ENCODE assay signal across 10 mouse cellular contexts in the genomic region with DNA sequence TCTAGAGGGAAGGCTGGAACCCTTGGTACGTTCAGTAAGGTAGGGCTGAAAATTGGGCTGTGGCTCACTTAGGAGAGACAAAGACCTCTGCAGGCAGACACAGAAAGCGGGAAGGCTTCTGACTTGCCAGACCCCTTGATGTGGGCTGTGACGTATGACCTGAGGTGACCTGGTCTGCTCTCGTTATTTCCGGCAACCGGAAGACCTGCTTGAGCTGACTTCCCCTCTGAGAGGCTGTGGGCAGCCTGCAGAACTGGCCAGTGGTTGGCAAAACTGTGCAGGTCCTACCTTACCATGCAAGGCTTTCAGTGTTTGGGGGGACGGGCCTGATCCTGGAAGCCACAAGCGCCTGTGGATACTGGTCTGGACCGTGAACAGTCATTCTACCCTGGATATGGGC. TPM values are rescaled to one million over a fixed set of nuclear protein-coding genes. Genes with fewer than 3 reads are reported as not detected.
A peak's percentile ranks its signal among the peaks of the same experiment; 100 is the strongest.
DNase-seq lines count a peak whose midpoint lies in the region; ATAC-seq and TF ChIP-seq lines count a peak whose summit lies in the region.
"Had no signal": no experiment of that assay in that cellular context is flagged by ENCODE, and none has a peak within 500 bp of the region (broad histone marks: within the 10 kb centered on the region; RNA-seq: fewer than 3 reads in every experiment).

No protein-coding gene starts in this region.

- TF ChIP-seq CTCF in hindbrain, postnatal 0 days (IDR thresholded peaks at IDR 0.05; ENCODE audit: low read depth), result no peak

- 76% methylated on average over 9 of the region's 9 CpGs for WGBS in hindbrain, postnatal 0 days
- 78% methylated on average over 9 of the region's 9 CpGs for WGBS in hindbrain, embryonic 14.5 days

- H3K4me3 ChIP-seq in hindbrain, postnatal 0 days (ENCODE audit: low read length), result no peak overlapping the region
- H3K4me3 ChIP-seq in hindbrain, embryonic 14.5 days (replicated peaks; ENCODE audit: low read length), result no peak overlapping the region
- H3K4me3 ChIP-seq: neural tube, embryonic 13.5 days had no signal

- peak overlapping the region; percentile 56 for H3K27ac ChIP-seq in hindbrain, postnatal 0 days
- no peak overlapping the region for H3K27ac ChIP-seq in hindbrain, embryonic 14.5 days
- H3K27ac ChIP-seq: neural tube, embryonic 13.5 days had no signal

- H3K36me3 ChIP-seq in hindbrain, postnatal 0 days (ENCODE audit: insufficient read depth, low read length), result no peaks in the 10 kb centered on the region
- no peaks in the 10 kb centered on the region for H3K36me3 ChIP-seq in hindbrain, embryonic 14.5 days (replicated peaks; ENCODE audit: control insufficient read depth, insufficient read depth)
- H3K36me3 ChIP-seq: neural tube, embryonic 13.5 days had no signal

- ATAC-seq in hindbrain, postnatal 0 days, result no peak
- no peak for ATAC-seq in hindbrain, embryonic 14.5 days (ENCODE audit: low FRiP score)
- ATAC-seq in granulocyte monocyte progenitor cell, adult 5-6 weeks (replicated peaks; ENCODE audit: poor library complexity, severe bottlenecking), result peak; percentile 91
- peak; percentile 76 for ATAC-seq in neutrophil, adult 5-6 weeks (ENCODE audit: extremely low read depth, insufficient number of reproducible peaks, low FRiP score, poor library complexity, severe bottlenecking)

- no peaks in the 10 kb centered on the region for H3K27me3 ChIP-seq in hindbrain, postnatal 0 days (ENCODE audit: insufficient read depth, low read length)
- no peaks in the 10 kb centered on the region for H3K27me3 ChIP-seq in hindbrain, embryonic 14.5 days (ENCODE audit: control insufficient read depth, insufficient read depth, low read length)
- H3K27me3 ChIP-seq: neural tube, embryonic 13.5 days had no signal

- peaks cover 9% of the 10 kb centered on the region; the same call in 1 of the 2 replicates for H3K4me1 ChIP-seq in hindbrain, postnatal 0 days (ENCODE audit: insufficient read depth, low read length)
- 0 out of 2 replicates have a peak, but pooled peaks cover 2% of the 10 kb centered on the region for H3K4me1 ChIP-seq in hindbrain, embryonic 14.5 days (replicated peaks; ENCODE audit: control insufficient read depth, insufficient read depth, low read length)

- H3K9ac ChIP-seq in hindbrain, postnatal 0 days (replicated peaks; ENCODE audit: low read length), result no peak overlapping the region
- no peak overlapping the region for H3K9ac ChIP-seq in hindbrain, embryonic 14.5 days
- H3K9ac ChIP-seq: neural tube, embryonic 13.5 days had no signal

- no peak overlapping the region for H3K4me2 ChIP-seq in hindbrain, postnatal 0 days (ENCODE audit: low read depth, low read length)
- no peak overlapping the region for H3K4me2 ChIP-seq in hindbrain, embryonic 14.5 days (replicated peaks)
- H3K4me2 ChIP-seq: neural tube, embryonic 13.5 days had no signal

- no peak for DNase-seq in hindbrain, postnatal 0 days (ENCODE audit: low spot score)
- no peak for DNase-seq in hindbrain, embryonic 14.5 days (ENCODE audit: low spot score)
- peak; percentile 51 to 74 for DNase-seq in kidney, postnatal 25 days
- DNase-seq in urinary bladder, adult 18-20 months (ENCODE audit: low spot score in 2 of 2), result no peak
- no peak for DNase-seq in cerebellum, adult 11-12 months
- DNase-seq: cerebellum, adult 9-11 months; thymus, postnatal 4 days had no signal

- H3K9me3 ChIP-seq in hindbrain, postnatal 0 days (ENCODE audit: low read length), result no peaks in the 10 kb centered on the region
- no peaks in the 10 kb centered on the region for H3K9me3 ChIP-seq in hindbrain, embryonic 14.5 days (ENCODE audit: control insufficient read depth, low read length)
- H3K9me3 ChIP-seq: neural tube, embryonic 13.5 days had no signal

RNA-seq across cellular contexts. Expression of a gene that starts 19.5 kb away (rescaled TPM):
- total RNA-seq in hindbrain, postnatal 0 days (2014; rRNA removed), result 2.0 and 3.2 TPM in 2 replicates
- polyA plus RNA-seq in hindbrain, postnatal 0 days (2015; fragmentation: Nextera tagmentation; extraction: Ambion mirVana), result 1.7 and 1.8 TPM in 2 replicates
- polyA plus RNA-seq in hindbrain, embryonic 14.5 days (2014; fragmentation: Nextera tagmentation; extraction: Ambion mirVana), result 2.7 and 3.1 TPM in 2 replicates
- 263 and 340 TPM in 2 replicates for total RNA-seq in granulocyte monocyte progenitor cell, adult 5-6 weeks (2014; fragmentation: Nextera tagmentation)
- 64.3 and 71.5 TPM in 2 replicates for total RNA-seq in granulocyte monocyte progenitor cell, adult 5-6 weeks (2017)
- total RNA-seq in neutrophil, adult 5-6 weeks (2017), result 196 and 218 TPM in 2 replicates

Comparison
In these comparisons a context has a peak if more than half of its experiments do, and no peak if none do; other contexts are left out.
1. ATAC-seq: peak in granulocyte monocyte progenitor cell, adult 5-6 weeks (single experiment) and neutrophil, adult 5-6 weeks (single experiment); none in hindbrain, postnatal 0 days (single experiment) and hindbrain, embryonic 14.5 days (single experiment).
2. DNase-seq: peak in kidney, postnatal 25 days (2 of 2); none in hindbrain, postnatal 0 days (single experiment), hindbrain, embryonic 14.5 days (single experiment), urinary bladder, adult 18-20 months (0 of 2) and cerebellum, adult 11-12 months (single experiment).
3. RNA of a gene that starts 19.5 kb away (total RNA-seq): 64.3 to 340 TPM in granulocyte monocyte progenitor cell, adult 5-6 weeks and 196 to 218 TPM in neutrophil, adult 5-6 weeks; 2.0 to 3.2 TPM in hindbrain, postnatal 0 days; every median in the first group is over 10 times any median in the second.